Mouse (Mus musculus) neural tube, embryonic 11.5 days (tissue): ENCODE measurements around the gene Muc16. TPM values are rescaled to one million over a fixed set of nuclear protein-coding genes. Genes with fewer than 3 reads are reported as not detected.

Source experiments
- ATAC-seq: fragments of 200-750 bp; cut with Nextera tagmentation; 2 replicates; pipeline ENCODE4 v1.8.0; 2017; ENCODE audit warnings: moderate number of reproducible peaks, mild to moderate bottlenecking, moderate TSS enrichment, moderate library complexity; ENCODE audit not compliant: insufficient read depth, low FRiP score, low TSS enrichment
- DNase-seq: peaks from one replicate; pipeline ENCODE4 v3.0.0-alpha.2; 2015; ENCODE audit warnings: low spot score
- H3K27ac ChIP-seq: fragments of 300-500 bp; sonication (generic); 2 replicates; pipeline ENCODE4 v1.5.1; 2014; ENCODE audit warnings: low read depth, mild to moderate bottlenecking, low read length
- H3K27me3 ChIP-seq: fragments of 300-500 bp; sonication (generic); 2 replicates; pipeline ENCODE4 v1.6.1; 2014; ENCODE audit warnings: mild to moderate bottlenecking, low read length, mixed read lengths; ENCODE audit not compliant: control insufficient read depth, insufficient read depth
- H3K36me3 ChIP-seq: fragments of 300-500 bp; sonication (generic); 2 replicates; pipeline ENCODE4 v1.6.1; 2014; ENCODE audit warnings: mild to moderate bottlenecking, low read length, moderate library complexity, mixed read lengths; ENCODE audit not compliant: control insufficient read depth, insufficient read depth
- H3K4me1 ChIP-seq: fragments of 300-500 bp; sonication (generic); 2 replicates; pipeline ENCODE4 v1.6.1; 2014; ENCODE audit warnings: low read length, mixed read lengths; ENCODE audit not compliant: control insufficient read depth, insufficient read depth
- H3K4me2 ChIP-seq: fragments of 300-500 bp; sonication (generic); 2 replicates; pipeline ENCODE4 v1.6.1; 2014; ENCODE audit warnings: low read depth, mild to moderate bottlenecking, moderate library complexity
- H3K4me3 ChIP-seq: fragments of 300-500 bp; sonication (generic); 2 replicates; pipeline ENCODE4 v1.5.1; 2014; ENCODE audit warnings: low read depth, low read length
- H3K9ac ChIP-seq: fragments of 300-500 bp; sonication (generic); 2 replicates; pipeline ENCODE4 v1.6.1; 2014; ENCODE audit warnings: mild to moderate bottlenecking, low read length
- H3K9me3 ChIP-seq: fragments of 300-500 bp; sonication (generic); 2 replicates; pipeline ENCODE4 v1.6.1; 2016; ENCODE audit warnings: low read length; ENCODE audit not compliant: control insufficient read depth
- WGBS: fragments of 180-500 bp; shearing (Covaris S2); extraction: QIAGEN DNeasy Blood & Tissue Kit; methylation state at CpG from one replicate; pipeline ENCODE4 v1.1.7; 2014; 5-methylcytosine and 5-hydroxymethylcytosine counted together
- microRNA-seq: library from miRNA; unstranded; fragments of <30 nt; microRNA quantifications from one replicate; pipeline ENCODE4, GENCODE M21; 2016
- polyA plus RNA-seq: library from polyadenylated mRNA; unstranded; fragments of >200 nt; fragmentation: Nextera tagmentation; extraction: Ambion mirVana; gene quantifications from 2 replicates; pipeline ENCODE4 v1.2.1, GENCODE M21; 2014

Muc16 gene
- polyA plus RNA-seq, 1 experiment from 2014 or later: not detected

DNA sequence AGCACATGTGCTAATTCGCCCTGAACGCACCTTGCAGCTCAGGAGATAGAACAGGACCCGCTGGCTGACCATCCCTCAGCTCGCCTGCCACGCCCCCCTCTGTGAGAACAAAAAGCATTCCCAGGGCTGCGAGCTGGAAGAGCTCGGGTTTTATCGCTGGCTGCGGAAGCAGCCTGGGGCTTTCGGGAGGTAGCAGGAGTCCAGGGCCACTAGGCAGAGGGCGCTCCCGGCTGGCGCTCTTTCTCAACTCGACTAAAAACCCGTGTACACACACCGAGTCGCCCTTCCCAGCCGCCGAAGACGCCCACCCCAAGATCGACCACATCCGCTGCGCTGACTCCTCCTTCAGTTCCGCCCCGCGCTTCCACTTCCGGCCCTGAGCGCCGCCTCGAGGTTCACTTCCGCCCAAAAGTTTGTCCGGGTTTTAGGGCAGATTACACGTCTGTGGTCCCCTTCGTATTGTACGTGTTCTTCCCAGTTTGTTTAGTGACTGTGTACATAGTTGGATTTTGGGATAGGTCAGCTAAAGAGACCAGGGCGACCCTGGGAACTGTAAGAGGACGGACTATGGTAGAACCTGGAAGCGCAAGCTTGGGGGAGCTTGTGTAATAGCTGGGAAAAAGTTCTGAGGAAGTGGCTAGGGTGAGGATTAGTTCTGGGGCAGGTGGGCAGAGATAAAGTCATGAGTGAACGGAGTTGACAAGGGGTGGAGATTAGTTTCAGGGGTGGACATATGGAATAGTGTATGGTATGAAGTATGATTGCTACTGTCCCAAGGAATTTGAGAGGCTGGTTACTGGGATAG lies 200.8 kb downstream of the Muc16 start:
- peak overlapping the region; percentile 64 for H3K4me3 ChIP-seq

DNA sequence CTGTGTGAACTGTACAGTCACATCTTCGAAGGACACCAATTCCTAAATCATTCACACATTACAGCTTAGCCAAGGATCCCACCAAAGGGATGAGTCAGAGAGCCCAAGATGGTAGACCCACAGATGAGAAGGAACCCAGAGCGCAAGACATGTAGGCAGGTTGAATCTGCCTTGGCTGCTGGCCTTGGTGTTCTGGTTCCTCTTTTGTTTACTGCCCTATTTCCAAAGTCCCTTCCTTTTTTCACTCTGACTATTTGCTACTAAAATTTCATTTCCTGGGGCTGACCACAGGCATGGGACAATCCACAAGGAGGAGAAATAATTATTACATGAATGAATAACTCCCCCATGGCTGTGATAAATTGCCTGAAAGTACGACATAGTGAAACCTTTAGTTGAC lies 206.3 kb downstream of the Muc16 start:
- DNase-seq: no peak
- WGBS: 93% methylated on average over 3 of the region's 3 CpGs
- Histone ChIP-seq H3K27me3 (no peaks in the 10 kb centered on the region), H3K27ac (no peak overlapping the region), H3K9ac (no peak overlapping the region), H3K4me2 (no peak overlapping the region), H3K36me3 (no peaks in the 10 kb centered on the region), H3K4me1 (no peaks in the 10 kb centered on the region), H3K9me3 (no peaks in the 10 kb centered on the region), H3K4me3 (no peak overlapping the region)
- ATAC-seq: no peak

More for the DNA sequence above, 200.8 kb downstream of the Muc16 start:
- Histone ChIP-seq H3K9ac (peak overlapping the region; percentile 70), H3K4me2 (peak overlapping the region; percentile 61), H3K27ac (peak overlapping the region; percentile 83), H3K4me1 (no peaks in the 10 kb centered on the region), H3K27me3 (no peaks in the 10 kb centered on the region), H3K36me3 (no peaks in the 10 kb centered on the region), H3K9me3 (no peaks in the 10 kb centered on the region)
- WGBS: 5% methylated on average over 39 of the region's 39 CpGs
- DNase-seq (peak; percentile 88), ATAC-seq (peak; percentile 97)

- H3K27ac ChIP-seq: no peak overlapping the region
- DNase-seq (no peak), ATAC-seq (no peak)
- no peak overlapping the region for H3K4me2 ChIP-seq
- H3K36me3 ChIP-seq: no peaks in the 10 kb centered on the region
- 73% methylated on average over 3 of the region's 3 CpGs for WGBS
- no peaks in the 10 kb centered on the region for H3K4me1 ChIP-seq
- no peaks in the 10 kb centered on the region for H3K27me3 ChIP-seq
- H3K9me3 ChIP-seq: no peaks in the 10 kb centered on the region
- H3K4me3 ChIP-seq: no peak overlapping the region
- no peak overlapping the region for H3K9ac ChIP-seq
These were observed 207.0 kb downstream of the Muc16 start for GRCm38 (mm10) chr9:18467350-18467749.

DNA sequence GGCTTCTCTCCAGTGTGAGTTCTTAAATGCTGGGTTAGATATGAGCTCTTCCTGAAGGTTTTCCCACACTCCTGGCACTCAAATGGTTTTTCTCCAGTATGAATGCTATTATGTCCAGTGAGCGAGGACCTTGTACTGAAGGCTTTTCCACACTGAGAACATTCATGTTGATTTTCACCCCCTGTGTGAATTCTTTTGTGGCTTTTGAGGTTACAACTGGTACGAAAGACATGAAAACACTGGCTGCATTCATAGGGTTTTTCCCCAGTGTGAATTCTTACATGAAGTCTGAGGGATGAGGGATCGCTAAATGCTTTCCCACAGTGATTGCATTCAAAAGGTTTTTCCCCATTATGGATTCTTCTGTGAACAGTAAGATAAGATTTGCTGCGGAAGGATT lies 217.8 kb downstream of the Muc16 start:
- H3K36me3 ChIP-seq: peaks cover 8% of the 10 kb centered on the region; the same call in 1 of the 2 replicates
- 86% methylated on average over 4 of the region's 4 CpGs for WGBS
- no peak for ATAC-seq
- H3K4me3 ChIP-seq: no peak overlapping the region
- H3K27ac ChIP-seq: no peak overlapping the region
- no peak overlapping the region for H3K9ac ChIP-seq
- H3K9me3 ChIP-seq: peaks cover 4% of the 10 kb centered on the region; the same call in 1 of the 2 replicates
- H3K27me3 ChIP-seq: no peaks in the 10 kb centered on the region
- no peak for DNase-seq
- no peak overlapping the region for H3K4me2 ChIP-seq
- H3K4me1 ChIP-seq: no peaks in the 10 kb centered on the region

Small RNA genes lying within 50 kb of the gene (microRNA-seq; reads per million reads assigned to microRNA genes)
- gene Gm22854: not detected

Other genes with a start within 250 kb of the Muc16 start
- gene Mbd3l2, start 243.9 kb downstream of the Muc16 start, polyA plus RNA-seq: not detected in 2 replicates
- 13.1 and 16.3 TPM in 2 replicates for gene Zfp558, start 196.3 kb downstream of the Muc16 start, polyA plus RNA-seq
- gene Mbd3l1, start 196.2 kb downstream of the Muc16 start, polyA plus RNA-seq: not detected in 2 replicates
- gene Olfr24, start 89.5 kb upstream of the Muc16 start, polyA plus RNA-seq: not detected in 2 replicates
- not detected in 2 replicates for gene Olfr828, start 145.0 kb upstream of the Muc16 start, polyA plus RNA-seq
- not detected in 2 replicates for gene Olfr829, start 180.4 kb upstream of the Muc16 start, polyA plus RNA-seq
- gene Olfr830, start 200.2 kb upstream of the Muc16 start, polyA plus RNA-seq: not detected in 2 replicates